Mouse (Mus musculus) liver, adult 2 months (tissue): ENCODE data around the gene Morn1. TPM values are rescaled to one million over a fixed set of nuclear protein-coding genes. Genes with fewer than 3 reads are reported as not detected.

Source experiments
- DNase-seq: peaks from one replicate; pipeline ENCODE4 v3.0.0-alpha.2; 2011; ENCODE audit warnings: low read depth, low spot score; ENCODE audit errors: extremely low read depth
- H3K27ac ChIP-seq: fragments of 200-500 bp; replicated peaks from 2 replicates; pipeline ENCODE4 v1.5.1; 2012; ENCODE audit warnings: low read depth, mild to moderate bottlenecking, control low read depth, inconsistent platforms, low read length; ENCODE audit not compliant: insufficient read depth
- H3K27me3 ChIP-seq: fragments of 200-500 bp; 2 replicates; pipeline ENCODE4 v1.6.1; 2012; ENCODE audit warnings: mild to moderate bottlenecking, moderate library complexity, low read length, inconsistent platforms; ENCODE audit not compliant: control insufficient read depth, insufficient read depth
- H3K36me3 ChIP-seq: fragments of 200-500 bp; 2 replicates; pipeline ENCODE4 v1.6.1; 2012; ENCODE audit warnings: low read length, inconsistent platforms; ENCODE audit not compliant: control insufficient read depth, insufficient read depth
- H3K4me1 ChIP-seq: fragments of 200-500 bp; 2 replicates; pipeline ENCODE4 v1.6.1; 2011; ENCODE audit warnings: low read length; ENCODE audit not compliant: control insufficient read depth, insufficient read depth
- H3K4me3 ChIP-seq: fragments of 200-500 bp; 2 replicates; pipeline ENCODE4 v1.5.1; 2011; ENCODE audit warnings: low read depth, mild to moderate bottlenecking, control low read depth, low read length, moderate library complexity; ENCODE audit not compliant: insufficient read depth
- H3K79me2 ChIP-seq: fragments of 200-500 bp; 2 replicates; pipeline ENCODE4 v1.6.1; 2012; ENCODE audit warnings: inconsistent platforms, mild to moderate bottlenecking, low read length, moderate library complexity; ENCODE audit not compliant: control insufficient read depth, insufficient read depth
- H3K9ac ChIP-seq: fragments of 200-500 bp; 2 replicates; pipeline ENCODE4 v1.6.1; 2012; ENCODE audit warnings: low read depth, mild to moderate bottlenecking, control low read depth, inconsistent platforms, low read length
- CTCF ChIP-seq: fragments of 200-500 bp; IDR thresholded peaks from 2 replicates; pipeline ENCODE4 v1.5.1; 2011; ENCODE audit warnings: low read depth, low read length, control low read depth
- POLR2A ChIP-seq: fragments of 200-500 bp; IDR thresholded peaks from 2 replicates; pipeline ENCODE4 v1.6.1; 2011; ENCODE audit warnings: low read length, control low read depth; ENCODE audit not compliant: insufficient read depth; ENCODE audit errors: extremely low read depth
- WGBS: fragments of 180-500 bp; shearing (Covaris S2); methylation state at CpG from one replicate; pipeline ENCODE4 v1.1.7; 2018; 5-methylcytosine and 5-hydroxymethylcytosine counted together
- polyA plus RNA-seq: library from polyadenylated mRNA; depleted of rRNA; stranded (reverse); fragments of >200 nt; gene quantifications from 2 replicates; pipeline ENCODE4 v1.2.3, GENCODE M21; 2012
- total RNA-seq: library from RNA; depleted of rRNA; stranded (reverse); fragments of >200 nt; gene quantifications from 2 replicates; pipeline ENCODE4 v1.2.3, GENCODE M21; 2014

The Morn1 gene
- total and polyA plus RNA-seq, 2 experiments = 3.6 to 4.2 TPM

DNA sequence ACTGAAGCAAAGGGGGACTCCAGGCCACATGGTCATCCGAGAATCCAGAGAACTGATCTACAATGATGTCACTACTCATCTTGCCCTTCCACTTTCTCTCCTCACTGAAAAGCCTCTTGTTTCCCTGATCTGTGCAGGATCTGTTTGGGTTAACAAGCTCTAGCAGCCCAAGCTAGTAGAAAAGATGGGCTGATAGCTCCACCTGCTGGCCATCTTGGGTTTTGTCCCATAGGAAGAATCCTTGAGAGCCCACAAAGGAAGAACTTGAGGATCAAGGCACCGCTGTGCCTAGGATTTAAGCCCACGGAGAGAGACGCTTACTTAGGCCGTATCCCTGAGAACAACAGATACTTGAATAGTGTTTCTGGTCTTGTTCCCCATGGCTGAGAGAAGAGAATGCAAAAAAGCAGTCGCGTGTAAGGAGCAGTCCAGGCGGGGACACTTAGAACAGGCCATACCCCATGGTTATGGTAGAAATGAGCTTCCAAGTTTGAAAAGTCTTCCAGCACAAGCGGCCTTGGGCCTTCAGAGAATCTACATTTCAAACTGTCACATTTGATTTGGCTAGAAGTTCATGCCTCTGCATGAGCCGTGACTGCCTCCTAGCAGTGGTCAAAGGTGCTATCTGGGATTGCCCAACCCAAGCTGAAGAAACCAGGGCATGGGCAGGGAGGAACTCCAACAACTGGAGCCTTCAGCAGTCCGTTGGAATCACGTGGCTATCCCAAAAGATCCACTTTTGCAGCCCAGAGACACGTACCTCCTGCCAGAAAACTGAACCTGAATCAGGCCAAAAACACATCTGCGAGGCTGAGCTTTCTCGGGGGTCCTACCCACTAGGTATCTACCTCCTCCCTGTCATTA is 20.2 kb upstream of the Morn1 start:
- 3% methylated on average over 15 of the region's 15 CpGs for WGBS
- peak overlapping the region; percentile 64 for H3K9ac ChIP-seq
- peak; percentile 94 for DNase-seq
- 0 out of 2 replicates have a peak, but pooled peaks cover 4% of the 10 kb centered on the region for H3K79me2 ChIP-seq
- H3K36me3 ChIP-seq = peaks cover 5% of the 10 kb centered on the region; the same call in 1 of the 2 replicates
- TF ChIP-seq POLR2A (no peak), CTCF (peak; percentile 34; the same call in 1 of the 2 replicates)
- H3K27ac ChIP-seq = peak overlapping the region; percentile 92
- H3K4me3 ChIP-seq = peak overlapping the region; percentile 45
- no peaks in the 10 kb centered on the region for H3K27me3 ChIP-seq
- H3K4me1 ChIP-seq = peaks cover 11% of the 10 kb centered on the region

DNA sequence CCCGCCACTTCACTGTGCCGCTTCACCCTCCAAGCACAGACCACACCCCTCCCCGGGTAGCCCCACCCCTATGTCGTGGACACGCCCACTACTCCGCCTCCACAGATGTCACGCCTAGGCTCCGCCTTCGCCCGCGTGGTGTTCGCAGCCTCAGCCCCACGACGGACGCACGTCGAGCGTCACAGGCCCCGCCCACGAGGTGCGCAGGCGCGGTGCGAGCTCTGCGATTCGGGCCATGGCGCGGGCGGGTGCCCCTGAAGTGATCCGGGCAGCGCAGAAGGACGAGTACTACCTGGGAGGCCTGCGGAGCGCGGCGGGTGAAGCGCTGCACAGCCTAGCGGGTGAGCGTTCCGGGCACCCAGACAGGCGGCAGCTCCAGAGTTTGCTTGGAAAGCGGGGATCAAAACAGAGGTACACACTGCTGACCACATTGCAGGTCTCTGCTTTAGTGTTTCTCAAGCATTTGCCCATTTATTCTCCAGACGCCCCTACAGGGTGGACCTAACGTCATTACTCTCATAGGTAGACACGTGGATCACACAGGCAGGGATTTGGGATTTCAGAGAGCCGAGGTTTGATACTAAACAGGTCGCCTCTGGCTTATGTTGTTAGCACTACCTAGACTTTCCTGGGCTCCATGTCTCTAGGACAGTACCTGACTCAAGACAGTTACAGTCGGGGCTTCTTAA is 19.4 kb upstream of the Morn1 start, which contains the start of gene Pex10:
Gene Pex10 (plus strand): TSS at position 183 of the 689 bp plus-strand sequence.
- WGBS = under 1% methylated on average over 48 of the region's 48 CpGs
- peak; percentile 89 for DNase-seq
- peak within 1 kb of the TSS; percentile 78 for H3K4me3 ChIP-seq
- H3K79me2 ChIP-seq = 0 out of 2 replicates have a peak, but pooled peaks cover 4% of the 10 kb centered on the region
- peaks cover 8% of the 10 kb centered on the region; the same call in 1 of the 2 replicates for H3K36me3 ChIP-seq
- H3K4me1 ChIP-seq = peaks cover 11% of the 10 kb centered on the region
- H3K27ac ChIP-seq = peak within 1 kb of the TSS; percentile 92
- H3K27me3 ChIP-seq = no peaks in the 10 kb centered on the region
- TF ChIP-seq CTCF (no peak), POLR2A (peak; percentile 87)
- H3K9ac ChIP-seq = peak within 1 kb of the TSS; percentile 89

DNA sequence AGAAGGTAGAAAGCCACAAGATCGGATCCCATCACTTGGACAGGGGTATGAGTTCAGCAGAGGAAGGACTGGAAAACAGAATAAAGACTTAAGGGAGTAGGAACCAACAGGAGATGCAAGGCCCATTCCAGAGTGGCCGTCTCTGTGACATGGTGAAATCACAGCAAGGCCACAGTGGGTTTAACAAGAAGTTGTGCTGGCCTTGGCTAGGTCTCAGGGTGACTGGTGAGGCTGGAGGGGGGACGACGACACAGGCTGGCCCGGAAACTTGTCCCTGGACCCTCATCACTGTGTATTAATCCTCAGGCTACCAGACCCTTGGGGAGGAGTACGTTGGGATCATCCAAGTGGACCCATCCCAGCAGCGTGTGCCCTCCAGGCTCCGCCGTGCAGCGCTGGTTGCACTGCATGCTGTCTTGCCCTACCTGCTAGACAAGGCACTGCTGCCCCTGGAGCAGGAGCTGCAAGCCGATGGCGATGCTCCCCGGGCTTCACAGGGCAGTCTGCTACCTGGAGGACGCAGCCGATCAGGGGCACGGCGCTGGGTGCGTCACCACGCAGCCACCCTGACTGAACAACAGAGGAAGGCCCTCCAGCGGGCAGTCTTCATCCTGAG is 17.9 kb upstream of the Morn1 start:
- peaks cover 12% of the 10 kb centered on the region; the same call in 1 of the 2 replicates for H3K36me3 ChIP-seq
- no peak overlapping the region for H3K27ac ChIP-seq
- H3K79me2 ChIP-seq = 0 out of 2 replicates have a peak, but pooled peaks cover 4% of the 10 kb centered on the region
- H3K4me3 ChIP-seq = no peak overlapping the region
- no peak for DNase-seq
- TF ChIP-seq CTCF (no peak), POLR2A (no peak)
- no peak overlapping the region for H3K9ac ChIP-seq
- H3K27me3 ChIP-seq = no peaks in the 10 kb centered on the region
- WGBS = 89% methylated on average over 20 of the region's 20 CpGs
- H3K4me1 ChIP-seq = peaks cover 11% of the 10 kb centered on the region

- Histone ChIP-seq H3K27me3 (no peaks in the 10 kb centered on the region), H3K4me3 (no peak overlapping the region), H3K36me3 (peaks cover 16% of the 10 kb centered on the region; the same call in 1 of the 2 replicates), H3K4me1 (peaks cover 11% of the 10 kb centered on the region), H3K79me2 (0 out of 2 replicates have a peak, but pooled peaks cover 4% of the 10 kb centered on the region), H3K9ac (no peak overlapping the region), H3K27ac (no peak overlapping the region)
- TF ChIP-seq CTCF (peak; percentile 65), POLR2A (no peak)
- WGBS = 63% methylated on average over 6 of the region's 6 CpGs
- DNase-seq = no peak
Observed at GRCm38 (mm10) chr4:155069191-155069590, 17.2 kb upstream of the Morn1 start.

GRCm38 (mm10) chr4:155070199-155070598 is 16.2 kb upstream of the Morn1 start:
- Histone ChIP-seq H3K4me3 (no peak overlapping the region), H3K27me3 (no peaks in the 10 kb centered on the region), H3K4me1 (peaks cover 12% of the 10 kb centered on the region), H3K27ac (no peak overlapping the region), H3K9ac (no peak overlapping the region), H3K79me2 (0 out of 2 replicates have a peak, but pooled peaks cover 4% of the 10 kb centered on the region), H3K36me3 (peaks cover 21% of the 10 kb centered on the region; the same call in 1 of the 2 replicates)
- DNase-seq = no peak
- TF ChIP-seq POLR2A = no peak
- TF ChIP-seq CTCF = no peak
- 89% methylated on average over 13 of the region's 13 CpGs for WGBS
